Mouse (Mus musculus) testis, adult 2 months (tissue): ENCODE data around the gene Gm20661.

Experiments used
- CTCF ChIP-seq: fragments of 200-500 bp; IDR thresholded peaks from 2 replicates; pipeline ENCODE4 v1.5.1; 2012; ENCODE audit warnings: low read depth, mild to moderate bottlenecking, inconsistent platforms, low read length, moderate library complexity; ENCODE audit not compliant: control insufficient read depth, insufficient read depth, insufficient replicate concordance
- POLR2A ChIP-seq: fragments of 200-500 bp; IDR thresholded peaks from 2 replicates; pipeline ENCODE4 v1.6.1; 2012; ENCODE audit warnings: low read depth, mild to moderate bottlenecking, inconsistent platforms, low read length, moderate library complexity; ENCODE audit not compliant: control insufficient read depth

DNA sequence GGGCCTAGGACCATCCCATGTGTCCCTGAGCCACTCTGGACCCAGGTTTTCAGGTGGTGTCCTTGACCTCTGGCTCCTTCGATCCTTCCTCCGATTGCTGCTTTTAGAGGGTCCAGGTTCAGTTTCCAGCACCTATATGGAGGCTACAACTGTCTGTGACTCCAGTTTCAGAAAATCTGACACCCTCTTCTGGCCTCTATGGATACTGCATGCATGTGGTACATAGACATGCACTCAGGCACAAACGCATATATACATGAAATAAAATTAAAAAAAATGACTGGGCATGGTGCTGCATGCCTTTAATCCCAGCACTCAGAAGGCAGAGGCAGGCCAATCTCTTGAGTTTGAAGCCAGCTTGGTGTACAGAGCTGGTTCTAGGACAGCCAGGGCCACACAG lies 45.0 kb downstream of the Gm20661 start:
- no peak for TF ChIP-seq CTCF
- TF ChIP-seq POLR2A: no peak
